Mouse (Mus musculus) hindbrain, embryonic 16.5 days (tissue): ENCODE measurements at regions not wholly inside any gene's neighbourhood (a gene's known extent, or its start where the extent isn't known, plus 50 kb on each side); places are given as distances from the start of the nearest gene placed in this dataset.

Experiments used
- ATAC-seq: fragments of 200-750 bp; cut with Nextera tagmentation; 2 replicates; pipeline ENCODE4 v1.8.0; 2017; ENCODE audit warnings: moderate TSS enrichment, moderate library complexity
- H3K27ac ChIP-seq: fragments of 300-500 bp; sonication (generic); 2 replicates; pipeline ENCODE4 v1.5.1; 2014; ENCODE audit warnings: low read depth, mild to moderate bottlenecking, control low read depth, low read length, moderate library complexity
- H3K27me3 ChIP-seq: fragments of 300-500 bp; sonication (generic); replicated peaks from 2 replicates; pipeline ENCODE4 v1.6.1; 2014; ENCODE audit warnings: low read length; ENCODE audit not compliant: control insufficient read depth, insufficient read depth
- H3K36me3 ChIP-seq: fragments of 300-500 bp; sonication (generic); 2 replicates; pipeline ENCODE4 v1.6.1; 2014; ENCODE audit warnings: mild to moderate bottlenecking, low read length, moderate library complexity, mixed read lengths; ENCODE audit not compliant: control insufficient read depth, insufficient read depth
- H3K4me1 ChIP-seq: fragments of 300-500 bp; sonication (generic); 2 replicates; pipeline ENCODE4 v1.6.1; 2014; ENCODE audit warnings: low read depth, low read length; ENCODE audit not compliant: control insufficient read depth, insufficient read depth
- H3K4me2 ChIP-seq: fragments of 300-500 bp; sonication (generic); 2 replicates; pipeline ENCODE4 v1.6.1; 2014; ENCODE audit warnings: mild to moderate bottlenecking, low read length, control low read depth, moderate library complexity
- H3K4me3 ChIP-seq: fragments of 300-500 bp; sonication (generic); 2 replicates; pipeline ENCODE4 v1.5.1; 2014; ENCODE audit warnings: mild to moderate bottlenecking, low read length, control low read depth, moderate library complexity
- H3K9ac ChIP-seq: fragments of 300-500 bp; sonication (generic); 2 replicates; pipeline ENCODE4 v1.6.1; 2014; ENCODE audit warnings: low read depth, mild to moderate bottlenecking, control low read depth, low read length, moderate library complexity
- H3K9me3 ChIP-seq: fragments of 300-500 bp; sonication (generic); 2 replicates; pipeline ENCODE4 v1.6.1; 2014; ENCODE audit warnings: mild to moderate bottlenecking, low read length, moderate library complexity; ENCODE audit not compliant: control insufficient read depth
- WGBS: fragments of 180-500 bp; shearing (Covaris S2); extraction: QIAGEN DNeasy Blood & Tissue Kit; methylation state at CpG from one replicate; pipeline ENCODE4 v1.1.7; 2014; 5-methylcytosine and 5-hydroxymethylcytosine counted together

DNA sequence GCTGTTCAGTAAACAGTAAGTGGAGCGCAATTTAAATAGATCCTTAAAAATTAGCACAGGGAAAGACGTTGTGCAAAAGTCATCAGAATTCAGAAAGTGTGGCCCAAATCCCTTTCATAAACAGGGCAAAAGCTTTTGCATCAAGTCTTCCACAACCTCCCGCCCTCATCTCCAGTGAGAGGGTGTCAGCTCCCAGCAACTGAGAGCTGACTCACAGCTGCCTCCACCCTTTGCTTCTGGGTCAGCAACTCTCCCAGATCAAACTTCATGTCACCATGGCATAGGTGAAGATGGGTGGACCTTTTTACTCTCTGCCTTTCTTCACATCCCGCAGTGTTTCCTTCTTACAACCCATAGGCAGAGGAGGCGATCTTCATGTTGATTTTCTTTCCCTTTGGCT lies 768.0 kb downstream of the Gm826 start:
- no peak overlapping the region for H3K4me2 ChIP-seq
- no peaks in the 10 kb centered on the region for H3K4me1 ChIP-seq
- no peak overlapping the region for H3K27ac ChIP-seq
- H3K9ac ChIP-seq = no peak overlapping the region
- ATAC-seq = no peak
- H3K36me3 ChIP-seq = no peaks in the 10 kb centered on the region
- WGBS = 82% methylated on average over 5 of the region's 5 CpGs
- no peaks in the 10 kb centered on the region for H3K9me3 ChIP-seq
- no peaks in the 10 kb centered on the region for H3K27me3 ChIP-seq
- H3K4me3 ChIP-seq = no peak overlapping the region

DNA sequence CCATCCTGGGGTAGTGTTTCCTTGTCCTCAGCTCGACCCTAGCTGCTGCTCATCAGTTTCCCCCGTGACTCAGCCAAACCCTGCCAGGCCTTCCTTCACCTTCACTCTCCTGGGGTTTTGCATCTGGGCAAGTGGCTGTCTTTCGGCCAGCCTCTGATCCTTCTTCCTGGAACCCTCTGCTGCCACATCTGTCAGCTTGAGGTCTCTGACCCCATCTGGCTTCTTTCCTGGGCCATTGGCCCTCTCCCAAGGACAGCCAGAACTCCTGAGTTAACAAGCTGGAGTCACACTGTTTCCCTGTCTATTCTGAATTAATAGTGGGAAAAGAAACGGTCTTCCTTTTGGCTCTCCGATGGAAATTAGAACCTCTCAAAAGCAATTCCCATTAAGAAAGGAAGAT lies 767.5 kb downstream of the Gm826 start:
- Histone ChIP-seq H3K36me3 (no peaks in the 10 kb centered on the region), H3K4me3 (no peak overlapping the region), H3K27ac (no peak overlapping the region), H3K4me1 (no peaks in the 10 kb centered on the region), H3K27me3 (no peaks in the 10 kb centered on the region), H3K4me2 (no peak overlapping the region), H3K9me3 (no peaks in the 10 kb centered on the region), H3K9ac (no peak overlapping the region)
- ATAC-seq = no peak
- WGBS = 55% methylated on average over 5 of the region's 5 CpGs

DNA sequence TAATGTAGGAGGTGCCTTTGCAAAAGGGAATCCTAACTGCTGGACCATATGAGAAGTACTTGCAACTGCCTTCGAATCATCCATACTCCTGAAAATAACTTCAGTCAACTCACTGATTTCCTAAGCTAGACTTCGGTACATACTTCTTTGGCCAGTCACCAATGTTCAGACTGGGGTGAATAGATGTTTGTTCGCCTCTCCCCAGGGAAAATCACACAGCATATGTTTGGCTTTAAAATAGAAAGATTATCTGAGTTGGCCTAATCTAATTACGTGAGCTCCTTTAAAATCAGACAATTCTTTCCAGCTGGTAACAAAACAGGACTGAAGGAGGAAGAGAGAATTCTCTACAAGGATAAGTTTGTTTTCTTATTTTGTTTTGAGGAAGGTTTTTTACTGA lies 765.6 kb downstream of the Gm826 start:
- no peak overlapping the region for H3K4me2 ChIP-seq
- ATAC-seq = no peak
- no peaks in the 10 kb centered on the region for H3K9me3 ChIP-seq
- H3K27me3 ChIP-seq = no peaks in the 10 kb centered on the region
- no peaks in the 10 kb centered on the region for H3K36me3 ChIP-seq
- H3K4me1 ChIP-seq = no peaks in the 10 kb centered on the region
- H3K27ac ChIP-seq = no peak overlapping the region
- WGBS = 83% methylated on average over 4 of the region's 4 CpGs
- H3K9ac ChIP-seq = no peak overlapping the region
- H3K4me3 ChIP-seq = no peak overlapping the region

DNA sequence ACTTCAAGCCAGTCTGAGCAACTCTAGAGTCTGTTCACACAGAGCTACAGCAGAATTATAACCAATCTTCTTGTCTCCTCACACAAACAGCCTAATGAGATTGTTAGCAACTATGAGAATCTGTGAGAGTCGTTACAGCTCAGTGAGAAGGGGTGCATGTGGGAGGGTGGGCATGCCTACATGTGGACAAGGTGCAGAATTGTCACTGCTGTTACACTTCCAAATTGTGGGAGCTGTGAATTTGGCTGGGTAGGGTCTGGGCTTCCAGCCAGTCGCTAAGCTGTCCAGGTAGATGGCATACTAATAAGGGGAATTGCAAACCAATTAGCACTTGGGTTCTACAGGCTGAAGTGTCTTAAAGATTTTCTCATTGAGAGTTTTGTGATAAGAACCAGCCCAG lies 762.1 kb downstream of the Gm826 start:
- 80% methylated on average over 2 of the region's 2 CpGs for WGBS
- Histone ChIP-seq H3K4me3 (no peak overlapping the region), H3K9ac (no peak overlapping the region), H3K27ac (no peak overlapping the region), H3K36me3 (no peaks in the 10 kb centered on the region), H3K4me1 (no peaks in the 10 kb centered on the region), H3K9me3 (no peaks in the 10 kb centered on the region), H3K4me2 (no peak overlapping the region), H3K27me3 (no peaks in the 10 kb centered on the region)
- no peak for ATAC-seq

DNA sequence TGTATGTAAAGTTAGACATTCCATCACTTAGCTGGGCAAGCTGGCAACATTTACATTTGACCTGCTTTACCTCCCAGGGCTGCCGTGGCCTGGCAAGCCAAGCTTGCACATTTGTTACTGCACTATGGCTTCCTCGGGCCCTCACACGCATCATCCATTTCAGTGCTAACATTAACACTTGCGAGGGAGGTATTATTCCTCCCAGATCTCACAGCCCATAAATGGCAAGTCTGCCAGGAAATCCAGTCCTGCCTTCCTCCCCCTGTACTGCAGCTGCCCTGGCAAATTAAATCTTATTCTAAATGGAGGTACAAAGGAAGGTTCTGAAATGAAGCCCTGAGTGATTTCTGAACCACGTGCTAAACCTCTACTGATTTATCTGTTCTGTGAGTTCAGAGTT lies 758.7 kb downstream of the Gm826 start:
- Histone ChIP-seq H3K4me3 (no peak overlapping the region), H3K9ac (no peak overlapping the region), H3K4me2 (no peak overlapping the region), H3K36me3 (no peaks in the 10 kb centered on the region), H3K27me3 (no peaks in the 10 kb centered on the region), H3K27ac (no peak overlapping the region), H3K4me1 (no peaks in the 10 kb centered on the region), H3K9me3 (no peaks in the 10 kb centered on the region)
- 74% methylated on average over 5 of the region's 5 CpGs for WGBS
- no peak for ATAC-seq

DNA sequence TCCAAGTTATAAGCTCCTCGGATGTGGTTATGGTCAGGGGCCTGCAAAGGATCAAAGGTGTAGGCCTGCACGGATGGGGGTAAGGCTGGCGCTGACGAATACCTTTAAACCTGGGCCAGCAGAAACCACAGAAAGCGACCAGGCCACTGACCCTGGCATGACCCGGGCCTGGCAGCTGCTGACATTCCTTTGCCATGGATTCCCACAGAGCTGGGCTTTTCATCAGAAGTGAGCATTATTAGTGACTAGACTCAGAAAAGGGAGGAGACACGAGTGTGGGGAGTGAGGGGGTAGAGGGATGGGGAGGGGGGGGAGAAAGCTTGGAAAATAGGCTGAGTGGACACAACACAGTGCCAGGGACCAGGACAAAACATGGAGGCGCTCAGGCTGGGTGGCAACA lies 750.9 kb downstream of the Gm826 start:
- H3K9me3 ChIP-seq = no peaks in the 10 kb centered on the region
- H3K4me1 ChIP-seq = no peaks in the 10 kb centered on the region
- no peak overlapping the region for H3K27ac ChIP-seq
- H3K4me3 ChIP-seq = no peak overlapping the region
- H3K9ac ChIP-seq = no peak overlapping the region
- WGBS = 34% methylated on average over 8 of the region's 8 CpGs
- no peak for ATAC-seq
- no peak overlapping the region for H3K4me2 ChIP-seq
- no peaks in the 10 kb centered on the region for H3K36me3 ChIP-seq
- H3K27me3 ChIP-seq = no peaks in the 10 kb centered on the region

DNA sequence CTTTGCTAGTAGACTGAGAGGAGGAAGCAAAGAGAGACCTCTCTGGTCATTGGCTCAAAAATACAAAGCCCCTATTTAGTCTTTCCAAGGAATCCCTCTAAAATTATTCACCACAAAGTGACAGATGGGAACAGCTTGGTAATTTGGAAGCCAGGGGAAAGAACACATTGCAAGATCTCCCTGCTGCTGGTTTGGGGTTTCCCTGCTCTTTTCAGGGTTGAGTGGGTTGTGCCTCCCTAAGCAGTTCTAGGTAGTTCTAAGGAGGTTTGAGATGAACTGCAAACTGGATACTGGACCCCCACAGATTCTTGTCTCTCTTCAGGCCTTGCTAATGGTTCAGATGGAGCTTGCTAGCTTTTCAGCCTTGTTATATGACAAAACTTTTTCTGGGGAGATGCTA lies 749.3 kb downstream of the Gm826 start:
- no peaks in the 10 kb centered on the region for H3K36me3 ChIP-seq
- no peaks in the 10 kb centered on the region for H3K9me3 ChIP-seq
- no peaks in the 10 kb centered on the region for H3K27me3 ChIP-seq
- H3K27ac ChIP-seq = no peak overlapping the region
- H3K4me3 ChIP-seq = no peak overlapping the region
- no peaks in the 10 kb centered on the region for H3K4me1 ChIP-seq
- H3K4me2 ChIP-seq = no peak overlapping the region
- no peak overlapping the region for H3K9ac ChIP-seq
- ATAC-seq = no peak

DNA sequence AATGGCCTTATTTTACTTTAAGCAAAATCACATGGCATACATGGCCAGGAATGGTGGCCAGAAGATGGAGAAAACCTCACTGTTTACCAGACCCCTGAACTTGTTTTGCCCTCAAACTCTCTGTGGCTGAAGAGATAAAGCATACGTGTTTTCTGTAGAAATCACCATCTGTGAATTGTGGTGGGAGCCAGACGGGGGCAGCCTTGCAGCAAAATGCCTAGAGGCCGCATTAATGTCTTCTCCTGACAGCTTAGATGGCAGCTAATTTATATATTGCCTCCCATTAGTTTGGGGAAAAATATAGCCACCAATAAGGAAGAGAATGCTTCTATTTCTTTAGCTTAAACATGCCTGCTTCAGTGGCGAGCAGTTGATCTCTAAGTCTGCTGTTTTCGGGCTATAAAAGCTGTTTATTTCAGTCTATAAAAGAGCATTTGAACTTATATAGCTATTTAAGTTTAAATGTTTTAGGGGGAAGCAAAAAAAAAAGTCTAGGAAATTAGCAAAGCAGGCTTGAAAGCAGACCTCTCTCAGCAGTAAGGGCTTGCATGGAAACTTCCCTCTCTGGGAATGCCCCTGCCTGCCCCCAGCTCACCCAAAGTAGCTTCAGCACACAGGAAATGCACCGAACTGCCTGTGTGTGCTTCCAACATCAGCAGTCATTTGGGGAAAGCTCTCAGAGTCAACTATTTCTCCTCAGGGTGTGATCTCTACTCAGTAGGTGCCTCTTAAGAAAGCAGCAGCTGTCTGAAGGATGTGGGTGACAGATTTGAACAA lies 747.1 kb downstream of the Gm826 start:
- no peaks in the 10 kb centered on the region for H3K27me3 ChIP-seq
- no peaks in the 10 kb centered on the region for H3K36me3 ChIP-seq
- no peaks in the 10 kb centered on the region for H3K9me3 ChIP-seq
- no peak overlapping the region for H3K4me2 ChIP-seq
- no peak overlapping the region for H3K9ac ChIP-seq
- H3K27ac ChIP-seq = no peak overlapping the region
- no peaks in the 10 kb centered on the region for H3K4me1 ChIP-seq
- no peak overlapping the region for H3K4me3 ChIP-seq
- WGBS = 52% methylated on average over 6 of the region's 6 CpGs
- no peak for ATAC-seq

DNA sequence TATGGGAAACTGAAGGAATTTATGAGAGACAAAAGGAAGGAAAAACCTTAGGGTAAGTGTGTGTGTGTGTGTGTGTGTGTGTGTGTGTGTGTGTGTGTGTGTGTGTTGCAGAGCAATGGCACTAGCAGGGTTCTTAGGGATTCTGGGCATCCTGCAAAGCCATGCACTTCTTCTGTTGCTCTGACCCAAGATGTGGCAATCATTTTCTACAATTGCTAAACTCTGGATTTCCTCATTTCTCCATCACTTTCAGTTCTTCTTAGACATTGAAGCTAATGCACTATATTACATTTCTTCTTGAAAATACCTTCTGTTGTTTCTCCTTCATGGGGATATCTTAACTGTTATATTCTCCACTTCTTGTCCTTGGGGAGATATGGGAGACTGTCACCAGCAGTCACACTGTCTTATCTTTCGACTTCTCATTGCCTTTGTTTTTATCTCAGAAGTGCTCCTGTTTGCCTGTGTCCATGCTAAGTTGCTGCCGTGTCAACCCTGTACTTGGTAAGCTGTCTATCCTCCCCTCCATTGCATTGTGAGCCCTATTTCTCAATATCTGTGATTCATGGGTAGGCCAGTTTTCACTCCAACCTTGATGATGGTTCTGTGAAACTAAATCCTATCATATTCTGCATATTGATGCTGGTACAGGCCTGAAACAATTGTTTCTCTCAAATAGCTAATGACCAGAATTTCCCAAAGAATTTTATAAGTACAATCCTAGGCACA lies 742.4 kb downstream of the Gm826 start:
- H3K27me3 ChIP-seq = no peaks in the 10 kb centered on the region
- ATAC-seq = no peak
- no peak overlapping the region for H3K9ac ChIP-seq
- no peaks in the 10 kb centered on the region for H3K4me1 ChIP-seq
- H3K9me3 ChIP-seq = no peaks in the 10 kb centered on the region
- no peak overlapping the region for H3K27ac ChIP-seq
- H3K4me2 ChIP-seq = no peak overlapping the region
- WGBS = 85% methylated on average over 2 of the region's 2 CpGs
- H3K36me3 ChIP-seq = no peaks in the 10 kb centered on the region
- no peak overlapping the region for H3K4me3 ChIP-seq
